Mouse (Mus musculus): Measurements from ENCODE around the gene Jup. TPM values are rescaled to one million over a fixed set of nuclear protein-coding genes. Genes with fewer than 3 reads are reported as not detected.
A peak's percentile ranks its signal among the peaks of the same experiment; 100 is the strongest.

Gene Jup
- 59.5 and 81.5 TPM in 2 replicates for total RNA-seq (2021)
- long read RNA-seq, transcript Jup-201 (14 exons, 3,205 nt), result major isoform, 9 of 30 reads
- long read RNA-seq, partial matches to known transcripts, result 9 of 30 reads
- long read RNA-seq, other reads (novel, unspliced or antisense), result 11 of 30 reads

DNA sequence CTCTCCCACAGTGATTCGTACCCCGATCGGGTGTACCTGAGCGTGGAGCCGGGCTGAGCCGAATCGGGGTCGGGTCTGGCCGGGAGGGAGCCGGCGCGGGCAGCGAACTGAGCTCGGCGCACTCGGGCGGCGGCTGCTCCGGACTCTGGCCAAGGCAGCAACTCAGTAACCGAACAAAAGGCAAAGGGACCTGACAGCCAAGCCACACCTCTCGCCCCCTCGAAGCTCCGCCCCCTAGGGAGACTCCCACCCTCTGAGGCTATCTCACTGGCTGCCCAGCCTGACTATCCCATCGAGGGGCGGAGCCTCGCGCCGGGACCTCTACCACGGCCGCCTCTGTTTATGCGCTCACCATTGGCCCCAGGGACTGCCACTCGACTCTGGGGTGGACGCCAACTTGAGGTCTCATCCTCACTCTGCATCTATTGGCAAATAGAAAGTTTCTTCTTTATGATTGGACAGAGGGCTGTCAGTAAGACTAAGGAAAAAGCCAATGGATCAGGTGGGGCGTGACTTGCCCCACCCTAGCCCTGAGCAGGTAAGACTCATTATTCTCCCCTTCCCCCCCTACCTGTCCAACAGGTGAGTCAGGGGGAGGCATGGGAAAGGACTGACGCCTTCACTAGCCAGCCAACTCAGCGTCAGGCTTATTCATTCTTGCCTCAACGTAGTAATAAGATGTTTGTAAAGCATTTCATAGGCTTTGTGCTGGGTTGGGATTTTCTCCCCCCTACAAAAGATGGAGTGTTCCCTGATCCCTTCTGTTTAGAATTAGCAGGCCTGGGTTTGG is at the start of gene Jup:
Gene Jup (minus strand): TSS at position 164 of the 790 bp plus-strand sequence.
- peak; percentile 99 for DNase-seq

DNA sequence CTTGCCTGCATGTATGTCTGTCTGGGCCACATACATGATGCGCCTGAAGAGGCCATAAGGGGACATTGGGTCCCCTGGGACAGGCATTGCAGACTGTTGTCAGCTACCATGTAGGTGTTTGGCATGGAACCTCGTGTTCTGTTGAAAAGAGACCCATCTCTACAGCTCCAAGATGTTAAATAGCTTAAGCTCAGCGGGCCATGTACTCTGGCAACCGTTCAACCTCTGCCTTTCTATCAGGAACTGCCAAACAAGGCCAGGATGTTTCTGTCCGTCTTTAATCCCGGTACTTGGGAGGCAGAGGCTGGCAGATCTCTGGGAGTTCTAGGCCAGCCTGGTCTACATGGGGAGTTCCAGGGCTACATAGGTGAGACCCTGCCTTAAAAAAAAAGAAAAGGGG is 45.1 kb upstream of the Jup start:
- no peak for DNase-seq

GRCm38 (mm10) chr11:100441797-100442196 is 44.2 kb upstream of the Jup start, which contains the start of the genes Nt5c3b and Klhl10:
Gene Nt5c3b, minus strand, starts transcription at chr11:100441808.
Gene Klhl10, plus strand, starts transcription at chr11:100441917.
- DNase-seq, result no peak

DNA sequence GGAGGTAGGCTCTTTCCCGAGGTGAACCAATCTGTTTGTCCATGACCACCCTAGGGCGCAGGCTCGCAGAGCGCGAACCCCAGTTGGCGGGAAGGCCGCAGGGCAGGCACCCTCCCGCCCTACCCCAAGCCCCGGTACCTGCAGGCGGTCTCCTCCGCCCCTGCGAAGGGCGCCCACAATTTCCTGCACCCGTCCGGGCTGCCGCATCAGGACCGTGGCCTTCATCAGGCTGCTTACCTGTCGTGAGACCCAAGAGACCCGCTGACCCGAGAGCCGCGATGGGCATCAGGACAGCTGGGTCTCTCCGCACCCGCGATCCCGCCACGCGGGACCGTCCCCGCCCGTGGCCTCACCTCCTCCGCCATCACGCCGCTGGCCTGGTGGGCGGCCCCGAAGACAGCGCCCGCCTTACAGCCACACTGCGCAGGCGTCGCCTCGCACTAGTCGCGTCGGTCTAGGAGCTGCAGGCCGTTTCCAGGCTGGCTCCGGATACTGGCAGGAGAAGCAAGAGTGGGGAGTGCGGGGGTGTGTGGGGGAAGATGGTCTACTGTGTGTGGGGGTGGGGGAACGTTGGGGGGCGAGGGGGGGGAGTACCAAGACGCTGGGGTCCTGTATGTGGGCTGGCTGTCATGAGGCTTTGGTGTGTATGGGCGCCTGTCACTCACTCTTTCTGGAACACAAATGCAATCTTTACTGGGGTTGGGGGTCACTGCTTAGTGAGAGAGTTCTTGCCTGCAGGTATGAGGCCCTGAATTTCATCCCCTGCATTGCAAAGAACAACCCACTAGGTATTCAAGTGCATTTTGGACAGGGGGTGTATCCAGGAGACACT is 43.3 kb upstream of the Jup start:
- peak; percentile 89 for DNase-seq

GRCm38 (mm10) chr11:100437901-100438300 is 40.3 kb upstream of the Jup start:
- DNase-seq, result no peak

DNA sequence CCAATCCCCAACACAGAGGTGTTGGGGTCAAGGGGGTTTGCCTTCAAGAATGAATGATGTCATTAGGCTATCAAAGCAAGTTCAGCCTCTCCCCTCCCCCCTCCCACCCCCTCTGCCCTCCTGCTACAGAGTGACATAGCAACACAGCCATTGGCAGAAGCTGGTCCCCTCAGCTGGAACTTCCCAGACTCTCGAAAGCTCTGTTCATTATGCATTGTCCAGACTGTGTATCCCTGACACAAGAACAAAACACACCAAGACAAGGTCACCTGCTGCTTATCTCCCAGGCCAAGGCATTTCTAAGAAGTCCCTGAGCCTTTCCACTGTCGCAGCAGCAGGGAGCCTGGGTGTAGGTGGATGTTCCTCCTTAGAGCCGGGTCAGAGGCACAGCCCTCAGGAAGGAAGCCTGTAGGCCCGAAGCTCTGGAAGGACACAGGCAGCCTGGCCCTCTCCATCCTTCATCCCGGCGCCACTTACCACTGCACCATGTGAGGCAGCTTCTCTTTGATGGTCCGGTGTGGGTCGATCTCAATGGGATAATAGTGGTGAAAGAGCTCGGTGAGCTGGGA is 38.2 kb upstream of the Jup start:
- no peak for DNase-seq

GRCm38 (mm10) chr11:100432002-100432401 is 34.4 kb upstream of the Jup start:
- DNase-seq, result no peak

GRCm38 (mm10) chr11:100430052-100430451 is 32.5 kb upstream of the Jup start:
- DNase-seq, result no peak

DNA sequence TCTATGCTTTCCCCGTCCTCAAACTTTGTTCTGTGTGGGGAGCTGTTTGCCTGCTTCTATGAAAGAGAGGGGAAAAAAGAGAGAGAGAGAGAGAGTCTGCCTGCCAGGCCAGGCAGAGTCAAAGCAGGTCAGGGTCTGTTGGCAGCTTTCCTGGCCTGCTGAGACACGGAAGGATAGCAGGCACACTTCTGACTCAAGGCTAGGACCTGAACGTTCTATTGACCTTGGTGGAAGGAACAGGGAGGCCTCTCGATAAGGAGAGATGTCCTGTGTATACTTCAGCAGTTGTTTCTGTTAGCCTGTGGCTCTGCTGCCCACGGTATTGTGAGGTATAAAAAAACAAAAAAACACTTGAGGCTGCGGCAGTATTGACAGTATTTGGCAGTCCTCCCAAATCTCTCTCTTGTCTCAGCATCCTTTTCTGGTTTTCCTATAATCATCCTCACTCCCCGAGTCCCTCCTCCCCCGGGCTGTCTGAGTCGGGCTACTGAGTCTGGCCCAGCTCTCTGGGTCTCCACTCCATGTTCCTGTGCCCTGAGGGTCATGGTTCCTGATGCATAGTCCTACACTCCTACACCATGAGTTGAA is 31.1 kb upstream of the Jup start:
- DNase-seq, result peak; percentile 81

DNA sequence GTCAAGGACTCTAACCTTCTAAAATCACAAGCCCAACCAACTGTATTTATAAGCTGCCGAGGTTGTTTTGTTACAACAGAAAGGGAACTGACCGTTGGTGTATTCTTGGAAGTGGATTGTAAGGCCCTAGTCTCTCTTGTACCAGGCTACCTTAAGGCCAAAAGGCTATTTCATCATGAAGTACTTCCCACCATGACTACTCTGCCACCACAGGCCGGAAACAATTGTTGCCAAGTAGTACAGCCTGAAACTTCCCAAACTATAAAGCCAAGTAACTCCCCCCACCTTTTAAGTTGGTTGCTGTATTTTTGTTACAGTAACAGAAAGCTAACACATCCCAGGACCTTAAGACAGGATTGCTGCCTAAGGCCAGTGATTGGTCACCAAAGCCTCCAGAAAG is 29.3 kb upstream of the Jup start:
- no peak for DNase-seq

DNA sequence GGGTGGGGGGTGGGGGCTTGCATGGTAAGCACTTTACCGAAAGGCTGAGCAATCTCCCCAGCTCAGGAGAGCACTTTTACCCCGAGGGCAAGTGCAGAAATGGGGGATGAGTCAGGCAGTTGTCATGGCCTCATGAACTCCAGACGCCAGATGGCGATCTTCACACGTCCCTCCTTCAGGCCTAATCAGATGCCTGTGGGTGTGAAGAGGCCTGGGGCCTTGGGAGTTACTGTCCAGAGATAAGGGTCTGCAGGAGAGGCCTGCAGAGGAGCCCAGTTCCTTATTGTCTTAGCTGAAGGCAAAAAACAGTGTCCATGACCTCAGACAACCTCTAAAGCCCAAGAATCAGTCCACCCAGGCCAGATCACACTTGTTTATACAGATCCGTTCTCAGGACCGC is 28.3 kb upstream of the Jup start:
- peak; percentile 79 for DNase-seq

GRCm38 (mm10) chr11:100423836-100424235 is 26.3 kb upstream of the Jup start:
- no peak for DNase-seq

- DNase-seq, result no peak
Observed at GRCm38 (mm10) chr11:100421537-100421936, 24.0 kb upstream of the Jup start.

GRCm38 (mm10) chr11:100414914-100415822 is 17.6 kb upstream of the Jup start, which contains the start of gene Fkbp10:
Gene Fkbp10, plus strand, starts transcription at chr11:100415697.
- peak; percentile 65 for DNase-seq

- peak; percentile 85 for DNase-seq
Observed at GRCm38 (mm10) chr11:100414021-100414913, 16.7 kb upstream of the Jup start, which contains the start of gene P3h4. Gene P3h4, minus strand, starts transcription at chr11:100414836.

GRCm38 (mm10) chr11:100413541-100413940 is 16.0 kb upstream of the Jup start:
- DNase-seq, result no peak

GRCm38 (mm10) chr11:100411736-100412135 is 14.2 kb upstream of the Jup start:
- no peak for DNase-seq

DNA sequence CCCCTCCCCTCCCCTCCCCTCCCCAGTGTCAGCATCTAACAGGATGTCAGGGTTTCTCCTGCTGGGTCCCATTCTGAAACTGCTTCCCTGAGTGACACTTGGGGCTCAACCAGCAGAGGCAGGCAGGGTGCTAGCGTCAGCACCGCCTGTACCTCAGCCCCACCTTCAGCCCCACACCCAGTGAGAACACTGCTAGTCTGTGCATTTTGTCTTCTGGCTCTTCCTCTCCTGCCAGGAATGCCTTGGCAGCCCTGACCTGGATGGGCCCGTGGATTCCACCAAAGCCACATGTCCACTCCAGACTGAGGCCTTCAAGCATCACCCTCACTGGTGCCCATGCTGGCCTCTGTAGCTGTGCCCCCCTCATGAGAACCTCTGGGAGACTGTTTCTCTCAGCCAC is 12.1 kb upstream of the Jup start:
- DNase-seq, result no peak

- no peak for DNase-seq
Observed at GRCm38 (mm10) chr11:100408835-100409462, 11.4 kb upstream of the Jup start.
